Mouse (Mus musculus): Measurements from ENCODE around the gene Cd59b.

DNA sequence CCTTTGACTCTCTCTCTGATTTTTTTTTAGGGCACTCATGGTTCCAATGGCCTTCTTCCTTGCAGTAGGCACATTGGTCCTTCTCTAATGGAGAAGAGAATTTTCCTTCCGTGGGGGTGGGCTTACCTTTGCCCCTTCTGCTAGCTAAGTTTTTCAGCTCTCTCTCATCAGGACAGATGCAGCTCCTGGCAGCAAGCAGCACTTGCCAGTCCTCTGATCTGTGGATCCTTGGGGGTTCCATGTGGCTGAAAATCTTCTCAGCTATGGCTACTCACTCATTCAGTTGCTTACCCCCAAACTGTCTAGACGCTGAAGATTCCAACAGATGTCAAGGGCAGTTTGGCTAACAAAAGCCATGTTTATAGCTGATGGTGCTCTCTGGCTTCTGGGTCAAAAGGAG lies 23.7 kb downstream of the Cd59b start:
- TF ChIP-seq POLR2A (IDR thresholded peaks at IDR 0.05; ENCODE audit: borderline replicate concordance, low read depth, low read length) (no peak), CTCF (IDR thresholded peaks at IDR 0.05; ENCODE audit: low read depth, low read length) (no peak)

Measured in bone marrow macrophage, adult 2 months (primary cell).